Mouse (Mus musculus) limb, embryonic 14.5 days (tissue): Measurements from ENCODE around the gene Gas6. TPM values are rescaled to one million over a fixed set of nuclear protein-coding genes. Genes with fewer than 3 reads are reported as not detected.

Experiments used
- ATAC-seq: fragments of 200-750 bp; cut with Nextera tagmentation; 2 replicates; pipeline ENCODE4 v1.8.0; 2017; ENCODE audit warnings: low read depth, moderate number of reproducible peaks, moderate TSS enrichment; ENCODE audit not compliant: low FRiP score
- DNase-seq: peaks from one replicate; pipeline ENCODE4 v3.0.0-alpha.2; 2015; ENCODE audit warnings: low spot score
- H3K27ac ChIP-seq: fragments of 300-500 bp; sonication (generic); replicated peaks from 2 replicates; pipeline ENCODE4 v1.5.1; 2014; ENCODE audit warnings: low read depth, mild to moderate bottlenecking, low read length, moderate library complexity, mixed read lengths
- H3K27me3 ChIP-seq: fragments of 300-500 bp; sonication (generic); 2 replicates; pipeline ENCODE4 v1.6.1; 2014; ENCODE audit warnings: low read length, mixed read lengths; ENCODE audit not compliant: control insufficient read depth, insufficient read depth
- H3K36me3 ChIP-seq: fragments of 300-500 bp; sonication (generic); 2 replicates; pipeline ENCODE4 v1.6.1; 2014; ENCODE audit warnings: mild to moderate bottlenecking, low read length, moderate library complexity, mixed read lengths; ENCODE audit not compliant: control insufficient read depth, insufficient read depth
- H3K4me1 ChIP-seq: fragments of 300-500 bp; sonication (generic); 2 replicates; pipeline ENCODE4 v1.6.1; 2014; ENCODE audit warnings: antibody characterized with exemption, low read length, mixed read lengths; ENCODE audit not compliant: control insufficient read depth, insufficient read depth
- H3K4me2 ChIP-seq: fragments of 300-500 bp; sonication (generic); replicated peaks from 2 replicates; pipeline ENCODE4 v1.6.1; 2014; ENCODE audit warnings: low read depth, mild to moderate bottlenecking, low read length, moderate library complexity; ENCODE audit not compliant: severe bottlenecking
- H3K4me3 ChIP-seq: fragments of 300-500 bp; sonication (generic); replicated peaks from 2 replicates; pipeline ENCODE4 v1.5.1; 2014; ENCODE audit warnings: low read length
- H3K9ac ChIP-seq: fragments of 300-500 bp; sonication (generic); 2 replicates; pipeline ENCODE4 v1.6.1; 2014; ENCODE audit warnings: mild to moderate bottlenecking, low read depth, low read length, moderate library complexity; ENCODE audit not compliant: severe bottlenecking
- H3K9me3 ChIP-seq: fragments of 300-500 bp; sonication (generic); 2 replicates; pipeline ENCODE4 v1.6.1; 2016; ENCODE audit warnings: low read length; ENCODE audit not compliant: control insufficient read depth
- POLR2A ChIP-seq: fragments of 200-500 bp; IDR thresholded peaks from 2 replicates; pipeline ENCODE4 v1.8.0; 2012; ENCODE audit warnings: inconsistent platforms, mild to moderate bottlenecking, moderate library complexity, borderline replicate concordance; ENCODE audit not compliant: insufficient read depth, insufficient read length; ENCODE audit errors: extremely low read depth
- WGBS: fragments of 180-500 bp; shearing (Covaris S2); extraction: QIAGEN DNeasy Blood & Tissue Kit; methylation state at CpG from one replicate; pipeline ENCODE4 v1.1.7; 2014; 5-methylcytosine and 5-hydroxymethylcytosine counted together
- polyA plus RNA-seq, 2 experiments: library from polyadenylated mRNA; depleted of rRNA in 1 of 2; stranded (reverse) in 1 of 2; unstranded in 1 of 2; fragments of >200 nt; fragmentation: Nextera tagmentation in 1 of 2; extraction: Ambion mirVana in 1 of 2; gene quantifications; 2 replicates each; pipeline versions ENCODE4 v1.2.1 to v1.2.3; 2012 to 2014

Gas6 gene
- polyA plus RNA-seq, 2 experiments: 32.7 to 48.6 TPM

DNA sequence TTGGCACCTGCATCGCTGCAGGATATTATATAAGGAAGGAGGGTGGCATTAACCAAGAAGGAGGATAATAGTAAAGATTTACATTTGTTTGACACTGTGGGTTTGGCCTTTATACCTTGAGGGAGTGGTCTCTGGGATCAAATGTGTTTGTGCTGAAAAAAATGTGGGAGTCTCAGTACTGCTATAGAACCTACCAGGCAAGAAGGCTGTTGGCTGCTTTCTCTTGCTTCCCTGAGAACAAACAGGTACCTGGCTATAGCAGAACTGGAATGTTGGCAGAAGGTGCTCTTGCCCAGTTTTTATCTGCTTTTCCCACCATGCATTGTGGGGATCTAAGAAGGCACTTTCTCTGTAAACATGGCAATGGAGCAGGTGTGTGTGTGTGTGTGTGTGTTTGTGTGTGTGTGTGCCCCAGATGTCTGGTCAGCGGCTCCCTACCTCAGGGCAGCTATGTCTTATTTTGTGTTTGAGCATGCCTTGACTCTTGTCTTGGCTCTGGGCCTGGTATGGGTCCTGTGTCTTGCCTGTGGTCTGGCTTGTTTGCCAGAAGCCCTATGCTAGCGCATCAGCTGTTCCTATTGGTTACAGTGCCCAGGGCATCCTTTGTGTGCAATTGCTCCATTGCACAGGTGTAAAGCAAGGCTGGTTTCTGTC, 13.1 kb upstream of the Gas6 start:
- H3K27me3 ChIP-seq: no peaks in the 10 kb centered on the region
- no peak for TF ChIP-seq POLR2A
- DNase-seq (no peak), ATAC-seq (no peak)
- no peak overlapping the region for H3K27ac ChIP-seq
- no peaks in the 10 kb centered on the region for H3K4me1 ChIP-seq
- H3K4me2 ChIP-seq: no peak overlapping the region
- H3K36me3 ChIP-seq: no peaks in the 10 kb centered on the region
- no peaks in the 10 kb centered on the region for H3K9me3 ChIP-seq
- no peak overlapping the region for H3K4me3 ChIP-seq
- H3K9ac ChIP-seq: no peak overlapping the region
- 87% methylated on average over 3 of the region's 3 CpGs for WGBS

DNA sequence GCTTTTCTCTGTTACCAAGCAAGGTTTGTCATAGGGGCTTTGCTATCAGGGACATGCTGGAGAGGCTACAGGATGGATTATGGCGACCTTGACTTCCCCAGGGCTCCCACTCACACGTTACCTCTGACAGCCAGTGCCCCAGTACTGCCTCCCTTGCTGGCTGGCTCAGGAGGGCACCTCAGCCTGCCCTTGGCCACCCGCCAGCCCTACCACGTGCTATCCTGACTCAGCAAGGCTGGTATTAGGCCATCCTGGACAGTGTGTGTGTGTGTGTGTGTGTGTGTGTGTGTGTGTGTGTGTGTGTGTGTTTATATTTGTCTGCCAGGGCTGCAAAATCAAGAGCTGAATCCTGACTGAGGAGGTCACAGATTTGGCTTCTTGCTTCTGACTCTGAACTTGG, 12.6 kb upstream of the Gas6 start:
- DNase-seq (no peak), ATAC-seq (no peak)
- Histone ChIP-seq H3K27me3 (no peaks in the 10 kb centered on the region), H3K36me3 (no peaks in the 10 kb centered on the region), H3K27ac (no peak overlapping the region), H3K4me2 (no peak overlapping the region), H3K9ac (no peak overlapping the region), H3K4me3 (no peak overlapping the region), H3K4me1 (no peaks in the 10 kb centered on the region), H3K9me3 (no peaks in the 10 kb centered on the region)
- 42% methylated on average over 4 of the region's 4 CpGs for WGBS
- no peak for TF ChIP-seq POLR2A

- H3K27ac ChIP-seq: no peak overlapping the region
- no peak overlapping the region for H3K4me2 ChIP-seq
- H3K27me3 ChIP-seq: no peaks in the 10 kb centered on the region
- H3K4me3 ChIP-seq: no peak overlapping the region
- H3K9me3 ChIP-seq: no peaks in the 10 kb centered on the region
- H3K36me3 ChIP-seq: no peaks in the 10 kb centered on the region
- no peak overlapping the region for H3K9ac ChIP-seq
- no peak for TF ChIP-seq POLR2A
- H3K4me1 ChIP-seq: no peaks in the 10 kb centered on the region
- ATAC-seq: no peak
- DNase-seq: no peak
These were observed 10.8 kb upstream of the Gas6 start for GRCm38 (mm10) chr8:13504894-13505674.

DNA sequence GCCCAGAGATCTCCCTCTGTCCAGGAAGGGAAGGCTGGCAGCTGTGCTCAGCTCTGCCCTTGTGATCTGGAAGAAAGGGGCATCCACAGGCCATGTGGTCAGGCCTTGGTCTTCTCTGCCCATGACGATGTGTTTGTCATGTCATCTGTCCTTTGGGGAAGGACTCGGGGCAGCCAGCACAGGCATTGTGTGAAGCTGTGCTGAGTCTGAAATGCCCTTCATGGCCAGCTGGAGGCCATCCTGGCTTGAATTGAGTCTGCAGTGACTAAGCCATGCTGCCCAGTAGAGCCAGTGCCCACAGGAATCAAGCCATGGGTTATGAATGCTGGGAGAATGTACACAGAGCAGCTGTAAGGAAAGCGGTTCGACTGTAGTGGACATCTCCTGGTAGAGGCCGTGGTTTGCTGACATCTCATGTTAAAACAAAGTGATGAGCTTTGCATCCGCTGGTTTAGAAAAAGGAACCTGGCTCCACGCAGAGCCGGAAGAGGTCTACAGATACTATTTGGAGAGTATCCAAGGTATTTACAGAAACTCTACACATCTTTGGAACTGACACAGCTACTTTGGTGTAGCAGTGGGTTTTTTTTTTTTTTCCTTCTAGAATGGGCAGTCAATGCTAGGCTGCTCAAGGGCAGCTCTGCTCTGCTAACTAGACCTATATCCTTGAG, 9.8 kb upstream of the Gas6 start:
- WGBS: 86% methylated on average over 8 of the region's 8 CpGs
- H3K4me3 ChIP-seq: no peak overlapping the region
- no peak overlapping the region for H3K27ac ChIP-seq
- no peak for TF ChIP-seq POLR2A
- H3K4me1 ChIP-seq: no peaks in the 10 kb centered on the region
- no peaks in the 10 kb centered on the region for H3K27me3 ChIP-seq
- ATAC-seq (no peak), DNase-seq (no peak)
- no peak overlapping the region for H3K4me2 ChIP-seq
- no peaks in the 10 kb centered on the region for H3K9me3 ChIP-seq
- no peaks in the 10 kb centered on the region for H3K36me3 ChIP-seq
- H3K9ac ChIP-seq: no peak overlapping the region

DNA sequence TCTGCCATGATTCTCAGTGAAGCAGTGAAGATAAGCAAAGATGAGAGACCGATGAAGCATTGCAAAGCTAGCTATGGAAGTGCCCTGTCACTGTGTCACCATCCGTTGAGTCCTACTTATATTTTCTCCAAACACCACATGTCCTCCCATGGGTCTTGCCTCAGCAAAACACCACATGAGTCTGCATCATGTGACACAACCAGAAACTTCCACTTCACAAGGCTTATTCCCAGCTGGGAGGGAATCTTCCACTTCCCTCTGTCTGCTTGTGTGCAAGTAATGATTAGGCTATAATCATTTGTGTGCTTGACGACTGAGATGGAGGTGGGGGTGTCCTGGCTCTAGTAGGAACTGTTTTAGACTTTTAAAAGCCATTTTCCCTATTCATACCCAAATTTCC, 6.9 kb upstream of the Gas6 start:
- WGBS: 83% methylated on average over 3 of the region's 3 CpGs
- DNase-seq (no peak), ATAC-seq (no peak)
- Histone ChIP-seq H3K36me3 (no peaks in the 10 kb centered on the region), H3K9ac (no peak overlapping the region), H3K9me3 (no peaks in the 10 kb centered on the region), H3K4me1 (no peaks in the 10 kb centered on the region), H3K27ac (no peak overlapping the region), H3K27me3 (no peaks in the 10 kb centered on the region), H3K4me2 (no peak overlapping the region), H3K4me3 (no peak overlapping the region)
- TF ChIP-seq POLR2A: no peak
